Mouse (Mus musculus) liver, adult 2 months (tissue): ENCODE results near the gene Sbp.

Source experiments
- CTCF ChIP-seq: fragments of 200-500 bp; IDR thresholded peaks from 2 replicates; pipeline ENCODE4 v1.5.1; 2011; ENCODE audit warnings: low read depth, low read length, control low read depth
- POLR2A ChIP-seq: fragments of 200-500 bp; IDR thresholded peaks from 2 replicates; pipeline ENCODE4 v1.6.1; 2011; ENCODE audit warnings: low read length, control low read depth; ENCODE audit not compliant: insufficient read depth; ENCODE audit errors: extremely low read depth

DNA sequence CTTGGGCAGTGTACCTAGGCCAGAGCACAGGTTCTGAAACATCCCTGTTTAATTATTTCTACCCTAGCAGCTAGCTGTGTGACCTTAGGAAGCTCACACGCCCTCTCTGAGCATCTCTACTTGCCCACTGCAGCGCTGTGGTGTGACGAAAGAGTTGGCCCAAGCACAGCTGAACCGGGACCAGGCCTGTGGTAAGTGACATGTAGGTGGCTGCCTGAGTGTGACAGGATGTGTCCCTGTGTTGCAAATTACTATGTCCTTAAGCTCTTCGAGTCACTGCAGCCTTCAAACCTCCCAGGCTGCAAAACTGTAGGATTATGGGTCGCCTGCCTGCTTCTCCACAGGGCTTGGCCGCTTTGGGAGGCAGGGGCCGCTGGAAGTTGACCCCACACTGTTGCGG, 29.8 kb downstream of the Sbp start:
- TF ChIP-seq POLR2A (no peak), CTCF (no peak)
